Comparison of ENCODE assay signal across 19 mouse cellular contexts in genomic region chr1:128436015-128436414, GRCm38 (mm10). TPM values are rescaled to one million over a fixed set of nuclear protein-coding genes. Genes with fewer than 3 reads are reported as not detected.
DNase-seq lines count a peak whose midpoint lies in the region; ATAC-seq and TF ChIP-seq lines count a peak whose summit lies in the region.
"Had no signal": no experiment of that assay in that cellular context is flagged by ENCODE, and none has a peak within 500 bp of the region (broad histone marks: within the 10 kb centered on the region; RNA-seq: fewer than 3 reads in every experiment).

No protein-coding gene starts in this region.

- peak; percentile 50 for DNase-seq in thymus, postnatal 0 days (ENCODE audit: low spot score)
- DNase-seq in thymus, postnatal 4 days: no peak
- no peak for DNase-seq in right cerebral cortex, postnatal 10 days (ENCODE audit: low spot score in 2 of 2)
- DNase-seq in urinary bladder, postnatal 25 days (ENCODE audit: low spot score): no peak
- DNase-seq in heart, adult 9 months (ENCODE audit: low spot score in 2 of 2): no peak
- DNase-seq: adrenal gland, postnatal 36 days; cerebellum, adult 9-11 months; gastrocnemius, postnatal 25 days; kidney, adult 8-10 months; kidney, postnatal 25 days; thymus, adult 18-20 months had no signal

- H3K27me3 ChIP-seq in myocyte (ENCODE audit: control insufficient read depth, insufficient read depth, insufficient read length): no peaks in the 10 kb centered on the region
- H3K27me3 ChIP-seq: embryonic facial prominence, embryonic 13.5 days; limb, embryonic 15.5 days; midbrain, embryonic 15.5 days; stomach, embryonic 15.5 days had no signal

- no peak for TF ChIP-seq POLR2A in myocyte (IDR thresholded peaks at IDR 0.05; ENCODE audit: insufficient read length, low read depth)

- H3K36me3 ChIP-seq in myocyte (ENCODE audit: control insufficient read depth, insufficient read depth): no peaks in the 10 kb centered on the region
- H3K36me3 ChIP-seq: embryonic facial prominence, embryonic 13.5 days; limb, embryonic 15.5 days; midbrain, embryonic 15.5 days; stomach, embryonic 15.5 days had no signal

- peak; percentile 93 to 95 for ATAC-seq in hematopoietic stem cell, adult 5-6 weeks (replicated peaks in 1 of 2; ENCODE audit: insufficient read depth in 1 of 2, low FRiP score in 2 of 2, low TSS enrichment in 1 of 2, low read depth in 1 of 2, poor library complexity in 2 of 2, severe bottlenecking in 2 of 2)
- ATAC-seq: forebrain, embryonic 14.5 days; lung, postnatal 0 days; midbrain, embryonic 15.5 days had no signal

- no peaks in the 10 kb centered on the region for H3K79me2 ChIP-seq in myocyte (ENCODE audit: control insufficient read depth, insufficient read depth)

- H3K4me2 ChIP-seq in myocyte (ENCODE audit: low read depth): peak overlapping the region; percentile 26
- H3K4me2 ChIP-seq: embryonic facial prominence, embryonic 13.5 days; limb, embryonic 15.5 days; midbrain, embryonic 15.5 days; stomach, embryonic 15.5 days had no signal

- no peak overlapping the region for H3ac ChIP-seq in myocyte (ENCODE audit: control insufficient read depth, insufficient read length)

- H3K4me3 ChIP-seq in myocyte: no peak overlapping the region
- H3K4me3 ChIP-seq: embryonic facial prominence, embryonic 13.5 days; limb, embryonic 15.5 days; midbrain, embryonic 15.5 days; stomach, embryonic 15.5 days had no signal

TF ChIP-seq in myocyte, 11 proteins besides CTCF, POLR2A, EP300 and RAD21:
- no peak for TF ChIP-seq TCF12 (IDR thresholded peaks at IDR 0.05; ENCODE audit: insufficient read depth, poor library complexity, severe bottlenecking)
- no peak for TF ChIP-seq USF1 (IDR thresholded peaks at IDR 0.05; ENCODE audit: low read depth)
- no peak for TF ChIP-seq MAX (IDR thresholded peaks at IDR 0.05; ENCODE audit: low read depth)
- TF ChIP-seq POLR2AphosphoS2 (IDR thresholded peaks at IDR 0.05; ENCODE audit: insufficient read length, low read depth): no peak

RNA-seq across cellular contexts. Expression of gene Dars, which starts 18.8 kb away (rescaled TPM):
- polyA plus RNA-seq in thymus, postnatal 0 days (2015; fragmentation: Nextera tagmentation; extraction: Ambion mirVana): 220 and 243 TPM in 2 replicates
- total RNA-seq in hematopoietic stem cell, adult 5-6 weeks (2017): 224 and 253 TPM in 2 replicates
- 63.2 TPM for polyA plus RNA-seq in myocyte (2012; fragmentation: generic; extraction: Trizol)
